Mouse (Mus musculus) midbrain, embryonic 11.5 days (tissue): ENCODE measurements at regions not wholly inside any gene's neighbourhood (a gene's known extent, or its start where the extent isn't known, plus 50 kb on each side); places are given as distances from the start of the nearest gene placed in this dataset.

Experiments used
- ATAC-seq: fragments of 200-750 bp; cut with Nextera tagmentation; 2 replicates; pipeline ENCODE4 v1.8.0; 2017; ENCODE audit warnings: moderate TSS enrichment, moderate library complexity; ENCODE audit not compliant: low FRiP score
- DNase-seq: peaks from one replicate; pipeline ENCODE4 v3.0.0; 2015; ENCODE audit warnings: low spot score; ENCODE audit errors: missing footprints
- H3K27ac ChIP-seq: fragments of 300-500 bp; sonication (generic); 2 replicates; pipeline ENCODE4 v1.5.1; 2014; ENCODE audit warnings: low read depth, low read length
- H3K27me3 ChIP-seq: fragments of 300-500 bp; sonication (generic); 2 replicates; pipeline ENCODE4 v1.6.1; 2014; ENCODE audit warnings: mild to moderate bottlenecking, low read length, moderate library complexity, mixed read lengths; ENCODE audit not compliant: control insufficient read depth, insufficient read depth
- H3K36me3 ChIP-seq: fragments of 300-500 bp; sonication (generic); 2 replicates; pipeline ENCODE4 v1.6.1; 2014; ENCODE audit warnings: mild to moderate bottlenecking, low read length, moderate library complexity, mixed read lengths; ENCODE audit not compliant: control insufficient read depth, insufficient read depth
- H3K4me1 ChIP-seq: fragments of 300-500 bp; sonication (generic); 2 replicates; pipeline ENCODE4 v1.6.1; 2014; ENCODE audit warnings: low read length; ENCODE audit not compliant: control insufficient read depth, insufficient read depth
- H3K4me2 ChIP-seq: fragments of 300-500 bp; sonication (generic); 2 replicates; pipeline ENCODE4 v1.6.1; 2014; ENCODE audit warnings: mild to moderate bottlenecking, moderate library complexity
- H3K4me3 ChIP-seq: fragments of 300-500 bp; sonication (generic); 2 replicates; pipeline ENCODE4 v1.5.1; 2014; ENCODE audit warnings: low read depth, low read length
- H3K9ac ChIP-seq: fragments of 300-500 bp; sonication (generic); 2 replicates; pipeline ENCODE4 v1.6.1; 2014; ENCODE audit warnings: low read length
- H3K9me3 ChIP-seq: fragments of 300-500 bp; sonication (generic); 2 replicates; pipeline ENCODE4 v1.6.1; 2016; ENCODE audit warnings: low read length; ENCODE audit not compliant: control insufficient read depth
- WGBS: fragments of 180-500 bp; shearing (Covaris S2); extraction: QIAGEN DNeasy Blood & Tissue Kit; methylation state at CpG from one replicate; pipeline ENCODE4 v1.1.7; 2014; 5-methylcytosine and 5-hydroxymethylcytosine counted together

GRCm38 (mm10) chr5:149815879-149816278 lies 137.8 kb downstream of the B3glct start:
- WGBS: 35% methylated on average over 3 of the region's 3 CpGs
- Histone ChIP-seq H3K36me3 (no peaks in the 10 kb centered on the region), H3K4me3 (no peak overlapping the region), H3K27ac (no peak overlapping the region), H3K27me3 (no peaks in the 10 kb centered on the region), H3K4me1 (no peaks in the 10 kb centered on the region), H3K4me2 (no peak overlapping the region), H3K9me3 (no peaks in the 10 kb centered on the region), H3K9ac (no peak overlapping the region)
- DNase-seq (peak; percentile 97), ATAC-seq (peak; percentile 59; the same call in 1 of the 2 replicates)

- H3K36me3 ChIP-seq: no peaks in the 10 kb centered on the region
- no peak overlapping the region for H3K4me3 ChIP-seq
- H3K9ac ChIP-seq: no peak overlapping the region
- H3K9me3 ChIP-seq: no peaks in the 10 kb centered on the region
- no peak overlapping the region for H3K4me2 ChIP-seq
- WGBS: 53% methylated on average over 6 of the region's 6 CpGs
- no peak overlapping the region for H3K27ac ChIP-seq
- no peaks in the 10 kb centered on the region for H3K27me3 ChIP-seq
- H3K4me1 ChIP-seq: no peaks in the 10 kb centered on the region
- DNase-seq (no peak), ATAC-seq (no peak)
These were observed 140.8 kb downstream of the B3glct start for GRCm38 (mm10) chr5:149818812-149819211.

GRCm38 (mm10) chr5:149823821-149824220 lies 145.8 kb downstream of the B3glct start:
- Histone ChIP-seq H3K4me1 (no peaks in the 10 kb centered on the region), H3K36me3 (no peaks in the 10 kb centered on the region), H3K4me3 (no peak overlapping the region), H3K4me2 (no peak overlapping the region), H3K27me3 (no peaks in the 10 kb centered on the region), H3K9ac (no peak overlapping the region), H3K9me3 (no peaks in the 10 kb centered on the region), H3K27ac (no peak overlapping the region)
- no peak for DNase-seq
- WGBS: 82% methylated on average over 9 of the region's 9 CpGs
- no peak for ATAC-seq

GRCm38 (mm10) chr5:149827599-149827998 lies 149.6 kb downstream of the B3glct start:
- H3K9me3 ChIP-seq: no peaks in the 10 kb centered on the region
- H3K27ac ChIP-seq: no peak overlapping the region
- H3K4me3 ChIP-seq: no peak overlapping the region
- ATAC-seq: no peak
- H3K4me1 ChIP-seq: no peaks in the 10 kb centered on the region; the same call in 1 of the 2 replicates
- 53% methylated on average over 3 of the region's 3 CpGs for WGBS
- no peaks in the 10 kb centered on the region for H3K27me3 ChIP-seq
- DNase-seq: no peak
- H3K9ac ChIP-seq: no peak overlapping the region
- H3K36me3 ChIP-seq: no peaks in the 10 kb centered on the region
- H3K4me2 ChIP-seq: no peak overlapping the region

- H3K4me2 ChIP-seq: peak overlapping the region; percentile 67
- H3K27ac ChIP-seq: no peak overlapping the region
- DNase-seq: peak; percentile 99
- 3% methylated on average over 28 of the region's 28 CpGs for WGBS
- peak; percentile 64; the same call in 1 of the 2 replicates for ATAC-seq
- no peaks in the 10 kb centered on the region for H3K9me3 ChIP-seq
- no peaks in the 10 kb centered on the region; the same call in 1 of the 2 replicates for H3K4me1 ChIP-seq
- peak overlapping the region; percentile 69 for H3K9ac ChIP-seq
- H3K4me3 ChIP-seq: peak overlapping the region; percentile 42
- no peaks in the 10 kb centered on the region for H3K27me3 ChIP-seq
- no peaks in the 10 kb centered on the region for H3K36me3 ChIP-seq
These were observed 153.3 kb downstream of the B3glct start for GRCm38 (mm10) chr5:149831122-149831861.

GRCm38 (mm10) chr5:149837379-149837778 lies 159.3 kb downstream of the B3glct start:
- H3K9ac ChIP-seq: no peak overlapping the region
- no peaks in the 10 kb centered on the region for H3K4me1 ChIP-seq
- no peak overlapping the region for H3K4me3 ChIP-seq
- no peaks in the 10 kb centered on the region for H3K27me3 ChIP-seq
- no peaks in the 10 kb centered on the region for H3K36me3 ChIP-seq
- no peak overlapping the region for H3K27ac ChIP-seq
- H3K9me3 ChIP-seq: no peaks in the 10 kb centered on the region
- H3K4me2 ChIP-seq: no peak overlapping the region
- ATAC-seq (no peak), DNase-seq (no peak)
- WGBS: 89% methylated on average over 2 of the region's 2 CpGs

GRCm38 (mm10) chr5:149842491-149842890 lies 164.5 kb downstream of the B3glct start:
- H3K9me3 ChIP-seq: no peaks in the 10 kb centered on the region
- H3K9ac ChIP-seq: no peak overlapping the region
- no peak overlapping the region for H3K27ac ChIP-seq
- DNase-seq: no peak
- H3K4me2 ChIP-seq: no peak overlapping the region
- H3K27me3 ChIP-seq: no peaks in the 10 kb centered on the region
- 71% methylated on average over 6 of the region's 6 CpGs for WGBS
- H3K36me3 ChIP-seq: no peaks in the 10 kb centered on the region
- H3K4me3 ChIP-seq: no peak overlapping the region
- ATAC-seq: no peak
- H3K4me1 ChIP-seq: no peaks in the 10 kb centered on the region; the same call in 1 of the 2 replicates

- DNase-seq (no peak), ATAC-seq (no peak)
- Histone ChIP-seq H3K4me3 (no peak overlapping the region), H3K9me3 (no peaks in the 10 kb centered on the region), H3K36me3 (no peaks in the 10 kb centered on the region), H3K27me3 (no peaks in the 10 kb centered on the region), H3K4me1 (no peaks in the 10 kb centered on the region; the same call in 1 of the 2 replicates), H3K9ac (no peak overlapping the region), H3K4me2 (no peak overlapping the region), H3K27ac (no peak overlapping the region)
- 39% methylated on average over 7 of the region's 7 CpGs for WGBS
These were observed 165.3 kb downstream of the B3glct start for GRCm38 (mm10) chr5:149843310-149843709.

- Histone ChIP-seq H3K27me3 (no peaks in the 10 kb centered on the region), H3K4me2 (no peak overlapping the region), H3K27ac (no peak overlapping the region), H3K9ac (no peak overlapping the region), H3K9me3 (no peaks in the 10 kb centered on the region), H3K36me3 (no peaks in the 10 kb centered on the region), H3K4me3 (no peak overlapping the region), H3K4me1 (no peaks in the 10 kb centered on the region; the same call in 1 of the 2 replicates)
- ATAC-seq (no peak), DNase-seq (no peak)
- 77% methylated on average over 8 of the region's 8 CpGs for WGBS
These were observed 167.2 kb downstream of the B3glct start for GRCm38 (mm10) chr5:149845256-149845655.
